Mouse (Mus musculus) hindbrain, embryonic 12.5 days (tissue): ENCODE results near the gene She. TPM values are rescaled to one million over a fixed set of nuclear protein-coding genes. Genes with fewer than 3 reads are reported as not detected.

ENCODE experiments used
- ATAC-seq: fragments of 200-750 bp; cut with Nextera tagmentation; 2 replicates; pipeline ENCODE4 v1.8.0; 2017; ENCODE audit warnings: moderate TSS enrichment; ENCODE audit not compliant: low FRiP score
- H3K27ac ChIP-seq: fragments of 300-500 bp; sonication (generic); 2 replicates; pipeline ENCODE4 v1.5.1; 2016; ENCODE audit warnings: mild to moderate bottlenecking
- H3K27me3 ChIP-seq: fragments of 300-500 bp; sonication (generic); 2 replicates; pipeline ENCODE4 v1.6.1; 2016; ENCODE audit warnings: mild to moderate bottlenecking
- H3K36me3 ChIP-seq: fragments of 300-500 bp; sonication (generic); 2 replicates; pipeline ENCODE4 v1.6.1; 2016; ENCODE audit warnings: mild to moderate bottlenecking
- H3K4me1 ChIP-seq: fragments of 300-500 bp; sonication (generic); 2 replicates; pipeline ENCODE4 v1.6.1; 2016
- H3K4me2 ChIP-seq: fragments of 300-500 bp; sonication (generic); replicated peaks from 2 replicates; pipeline ENCODE4 v1.6.1; 2016; ENCODE audit warnings: mild to moderate bottlenecking
- H3K4me3 ChIP-seq: fragments of 300-500 bp; sonication (generic); 2 replicates; pipeline ENCODE4 v1.5.1; 2016; ENCODE audit warnings: mild to moderate bottlenecking
- H3K9ac ChIP-seq: fragments of 300-500 bp; sonication (generic); 2 replicates; pipeline ENCODE4 v1.6.1; 2016; ENCODE audit warnings: mild to moderate bottlenecking, moderate library complexity
- H3K9me3 ChIP-seq: fragments of 300-500 bp; sonication (generic); replicated peaks from 2 replicates; pipeline ENCODE4 v1.6.1; 2016; ENCODE audit warnings: mild to moderate bottlenecking
- WGBS: fragments of 180-500 bp; shearing (Covaris S2); methylation state at CpG from one replicate; pipeline ENCODE4 v1.1.7; 2016; 5-methylcytosine and 5-hydroxymethylcytosine counted together
- polyA plus RNA-seq: library from polyadenylated mRNA; unstranded; fragments of >200 nt; fragmentation: Nextera tagmentation; extraction: Ambion mirVana; gene quantifications from 2 replicates; pipeline ENCODE4 v1.2.1, GENCODE M21; 2016

The She gene
- polyA plus RNA-seq, 1 experiment from 2014 or later: 3.4 TPM

- WGBS: 82% methylated on average over 4 of the region's 4 CpGs
- H3K4me2 ChIP-seq: no peak overlapping the region
- no peaks in the 10 kb centered on the region for H3K36me3 ChIP-seq
- H3K27me3 ChIP-seq: no peaks in the 10 kb centered on the region
- no peak overlapping the region for H3K4me3 ChIP-seq
- no peak for ATAC-seq
- peaks cover 23% of the 10 kb centered on the region for H3K4me1 ChIP-seq
- no peak overlapping the region for H3K27ac ChIP-seq
- H3K9ac ChIP-seq: no peak overlapping the region
- H3K9me3 ChIP-seq: no peaks in the 10 kb centered on the region
Observed at GRCm38 (mm10) chr3:89865764-89866163, 34.6 kb downstream of the She start.

- H3K27me3 ChIP-seq: no peaks in the 10 kb centered on the region
- 53% methylated on average over 3 of the region's 4 CpGs for WGBS
- H3K4me2 ChIP-seq: no peak overlapping the region
- no peak overlapping the region for H3K9ac ChIP-seq
- no peaks in the 10 kb centered on the region for H3K9me3 ChIP-seq
- H3K4me3 ChIP-seq: no peak overlapping the region
- ATAC-seq: peak; percentile 50; the same call in 1 of the 2 replicates
- H3K36me3 ChIP-seq: no peaks in the 10 kb centered on the region
- peaks cover 16% of the 10 kb centered on the region for H3K4me1 ChIP-seq
- H3K27ac ChIP-seq: no peak overlapping the region
Observed at GRCm38 (mm10) chr3:89867651-89868050, 36.5 kb downstream of the She start.

GRCm38 (mm10) chr3:89868357-89868756, 37.2 kb downstream of the She start:
- Histone ChIP-seq H3K36me3 (no peaks in the 10 kb centered on the region), H3K4me2 (no peak overlapping the region), H3K9me3 (no peaks in the 10 kb centered on the region), H3K9ac (no peak overlapping the region), H3K27me3 (no peaks in the 10 kb centered on the region), H3K27ac (no peak overlapping the region), H3K4me1 (peaks cover 16% of the 10 kb centered on the region), H3K4me3 (no peak overlapping the region)
- no peak for ATAC-seq
- WGBS: 33% methylated on average over 7 of the region's 7 CpGs

GRCm38 (mm10) chr3:89868956-89869355, 37.8 kb downstream of the She start:
- no peak for ATAC-seq
- peaks cover 16% of the 10 kb centered on the region for H3K4me1 ChIP-seq
- H3K36me3 ChIP-seq: no peaks in the 10 kb centered on the region
- H3K27me3 ChIP-seq: no peaks in the 10 kb centered on the region
- WGBS: 59% methylated on average over 9 of the region's 9 CpGs
- no peak overlapping the region for H3K9ac ChIP-seq
- H3K27ac ChIP-seq: no peak overlapping the region
- H3K9me3 ChIP-seq: no peaks in the 10 kb centered on the region
- H3K4me3 ChIP-seq: no peak overlapping the region
- H3K4me2 ChIP-seq: no peak overlapping the region

GRCm38 (mm10) chr3:89869556-89869955, 38.4 kb downstream of the She start:
- ATAC-seq: no peak
- Histone ChIP-seq H3K9ac (no peak overlapping the region), H3K4me1 (peaks cover 16% of the 10 kb centered on the region), H3K36me3 (no peaks in the 10 kb centered on the region), H3K27me3 (no peaks in the 10 kb centered on the region), H3K4me2 (no peak overlapping the region), H3K4me3 (no peak overlapping the region), H3K27ac (no peak overlapping the region), H3K9me3 (no peaks in the 10 kb centered on the region)
- 63% methylated on average over 9 of the region's 9 CpGs for WGBS

GRCm38 (mm10) chr3:89870472-89871271, 39.5 kb downstream of the She start:
- Histone ChIP-seq H3K27me3 (no peaks in the 10 kb centered on the region), H3K9me3 (no peaks in the 10 kb centered on the region), H3K4me2 (no peak overlapping the region), H3K4me3 (no peak overlapping the region), H3K9ac (no peak overlapping the region), H3K4me1 (peaks cover 11% of the 10 kb centered on the region), H3K36me3 (no peaks in the 10 kb centered on the region), H3K27ac (no peak overlapping the region)
- WGBS: 67% methylated on average over 22 of the region's 22 CpGs
- ATAC-seq: no peak

GRCm38 (mm10) chr3:89871339-89871914, 40.3 kb downstream of the She start:
- H3K27me3 ChIP-seq: no peaks in the 10 kb centered on the region
- H3K9me3 ChIP-seq: no peaks in the 10 kb centered on the region
- no peak overlapping the region for H3K4me2 ChIP-seq
- no peaks in the 10 kb centered on the region for H3K36me3 ChIP-seq
- no peak overlapping the region for H3K27ac ChIP-seq
- H3K4me3 ChIP-seq: no peak overlapping the region
- ATAC-seq: no peak
- 75% methylated on average over 8 of the region's 8 CpGs for WGBS
- H3K4me1 ChIP-seq: peaks cover 11% of the 10 kb centered on the region
- no peak overlapping the region for H3K9ac ChIP-seq

GRCm38 (mm10) chr3:89872209-89872608, 41.0 kb downstream of the She start:
- 84% methylated on average over 7 of the region's 7 CpGs for WGBS
- Histone ChIP-seq H3K9ac (no peak overlapping the region), H3K36me3 (no peaks in the 10 kb centered on the region), H3K27me3 (no peaks in the 10 kb centered on the region), H3K9me3 (no peaks in the 10 kb centered on the region; the same call in 1 of the 2 replicates), H3K27ac (no peak overlapping the region), H3K4me2 (no peak overlapping the region), H3K4me1 (peaks cover 11% of the 10 kb centered on the region), H3K4me3 (no peak overlapping the region)
- no peak for ATAC-seq

GRCm38 (mm10) chr3:89872684-89873083, 41.5 kb downstream of the She start:
- no peak for ATAC-seq
- Histone ChIP-seq H3K36me3 (no peaks in the 10 kb centered on the region), H3K27me3 (no peaks in the 10 kb centered on the region), H3K4me1 (peaks cover 9% of the 10 kb centered on the region), H3K27ac (no peak overlapping the region), H3K4me2 (no peak overlapping the region), H3K9me3 (no peaks in the 10 kb centered on the region; the same call in 1 of the 2 replicates), H3K9ac (no peak overlapping the region), H3K4me3 (no peak overlapping the region)
- 90% methylated on average over 6 of the region's 6 CpGs for WGBS

- no peak for ATAC-seq
- Histone ChIP-seq H3K27ac (no peak overlapping the region), H3K9ac (no peak overlapping the region), H3K36me3 (no peaks in the 10 kb centered on the region), H3K27me3 (no peaks in the 10 kb centered on the region), H3K4me2 (no peak overlapping the region), H3K4me1 (peaks cover 3% of the 10 kb centered on the region; the same call in 1 of the 2 replicates), H3K4me3 (no peak overlapping the region), H3K9me3 (no peaks in the 10 kb centered on the region; the same call in 1 of the 2 replicates)
- WGBS: 93% methylated on average over 5 of the region's 5 CpGs
Observed at GRCm38 (mm10) chr3:89874076-89874475, 42.9 kb downstream of the She start.

- 89% methylated on average over 9 of the region's 9 CpGs for WGBS
- H3K27ac ChIP-seq: no peak overlapping the region
- H3K9me3 ChIP-seq: no peaks in the 10 kb centered on the region; the same call in 1 of the 2 replicates
- no peak overlapping the region for H3K4me3 ChIP-seq
- H3K27me3 ChIP-seq: no peaks in the 10 kb centered on the region
- no peak for ATAC-seq
- no peaks in the 10 kb centered on the region for H3K4me1 ChIP-seq
- no peak overlapping the region for H3K9ac ChIP-seq
- H3K4me2 ChIP-seq: no peak overlapping the region
- H3K36me3 ChIP-seq: no peaks in the 10 kb centered on the region
Observed at GRCm38 (mm10) chr3:89875021-89875420, 43.9 kb downstream of the She start.

GRCm38 (mm10) chr3:89875781-89876180, 44.6 kb downstream of the She start:
- no peak overlapping the region for H3K27ac ChIP-seq
- H3K4me3 ChIP-seq: no peak overlapping the region
- H3K27me3 ChIP-seq: no peaks in the 10 kb centered on the region
- H3K4me1 ChIP-seq: no peaks in the 10 kb centered on the region
- H3K36me3 ChIP-seq: no peaks in the 10 kb centered on the region
- ATAC-seq: no peak
- H3K4me2 ChIP-seq: no peak overlapping the region
- no peaks in the 10 kb centered on the region; the same call in 1 of the 2 replicates for H3K9me3 ChIP-seq
- H3K9ac ChIP-seq: no peak overlapping the region
- WGBS: 86% methylated on average over 8 of the region's 8 CpGs

GRCm38 (mm10) chr3:89876469-89876868, 45.3 kb downstream of the She start:
- H3K4me2 ChIP-seq: no peak overlapping the region
- H3K4me1 ChIP-seq: no peaks in the 10 kb centered on the region
- no peaks in the 10 kb centered on the region; the same call in 1 of the 2 replicates for H3K9me3 ChIP-seq
- no peaks in the 10 kb centered on the region for H3K27me3 ChIP-seq
- 74% methylated on average over 4 of the region's 4 CpGs for WGBS
- no peak for ATAC-seq
- H3K4me3 ChIP-seq: no peak overlapping the region
- H3K27ac ChIP-seq: no peak overlapping the region
- H3K36me3 ChIP-seq: no peaks in the 10 kb centered on the region
- no peak overlapping the region for H3K9ac ChIP-seq
